ENCODE assay signal across 9 mouse cellular contexts in genomic region chr13:52821571-52821970, GRCm38 (mm10).
DNase-seq lines count a peak whose midpoint lies in the region; ATAC-seq and TF ChIP-seq lines count a peak whose summit lies in the region.
"Had no signal": no experiment of that assay in that cellular context is flagged by ENCODE, and none has a peak within 500 bp of the region (broad histone marks: within the 10 kb centered on the region; RNA-seq: fewer than 3 reads in every experiment).

No protein-coding gene starts in this region.

- no peaks in the 10 kb centered on the region for H3K36me3 ChIP-seq in liver, adult 2 months (ENCODE audit: control insufficient read depth, insufficient read depth, low read length)
- no peaks in the 10 kb centered on the region for H3K36me3 ChIP-seq in heart, embryonic 12.5 days
- no peaks in the 10 kb centered on the region for H3K36me3 ChIP-seq in limb, embryonic 10.5 days
- H3K36me3 ChIP-seq in small intestine, adult 2 months (ENCODE audit: control insufficient read depth, insufficient read depth, low read length): no peaks in the 10 kb centered on the region
- H3K36me3 ChIP-seq: G1E had no signal

- no peaks in the 10 kb centered on the region for H3K79me2 ChIP-seq in liver, adult 2 months (ENCODE audit: control insufficient read depth, insufficient read depth, low read length)

- H3K27ac ChIP-seq in liver, adult 2 months (replicated peaks; ENCODE audit: insufficient read depth, low read depth, low read length): peak overlapping the region; percentile 93
- no peak overlapping the region for H3K27ac ChIP-seq in heart, embryonic 12.5 days (ENCODE audit: poor library complexity, severe bottlenecking)
- H3K27ac ChIP-seq in limb, embryonic 10.5 days: peak overlapping the region; percentile 77
- peak overlapping the region; percentile 26 for H3K27ac ChIP-seq in small intestine, adult 2 months (ENCODE audit: insufficient read depth, low read depth, low read length)

- H3K27me3 ChIP-seq in liver, adult 2 months (ENCODE audit: control insufficient read depth, insufficient read depth, low read length): no peaks in the 10 kb centered on the region
- H3K27me3 ChIP-seq in heart, embryonic 12.5 days (replicated peaks): no peaks in the 10 kb centered on the region
- H3K27me3 ChIP-seq in limb, embryonic 10.5 days (ENCODE audit: low read depth, poor library complexity, severe bottlenecking): no peaks in the 10 kb centered on the region
- no peaks in the 10 kb centered on the region for H3K27me3 ChIP-seq in small intestine, adult 2 months (ENCODE audit: control insufficient read depth, insufficient read depth, low read length)

- peaks cover 41% of the 10 kb centered on the region for H3K4me1 ChIP-seq in liver, adult 2 months (ENCODE audit: control insufficient read depth, insufficient read depth, low read length)
- peaks cover 67% of the 10 kb centered on the region for H3K4me1 ChIP-seq in heart, embryonic 12.5 days (replicated peaks)
- peaks cover 78% of the 10 kb centered on the region for H3K4me1 ChIP-seq in limb, embryonic 10.5 days
- H3K4me1 ChIP-seq in small intestine, adult 2 months (ENCODE audit: control insufficient read depth, insufficient read depth, insufficient read length, low read length): peaks cover 61% of the 10 kb centered on the region

- H3K9me3 ChIP-seq in heart, embryonic 12.5 days (replicated peaks): no peaks in the 10 kb centered on the region
- no peaks in the 10 kb centered on the region for H3K9me3 ChIP-seq in limb, embryonic 10.5 days (replicated peaks)

- no peak for TF ChIP-seq POLR2A in liver, adult 2 months (IDR thresholded peaks at IDR 0.05; ENCODE audit: extremely low read depth, insufficient read depth, low read length)
- TF ChIP-seq POLR2A in small intestine, adult 2 months (IDR thresholded peaks at IDR 0.05; ENCODE audit: low read depth, low read length): no peak

- 6% methylated on average over 9 of the region's 9 CpGs for WGBS in liver, adult 2 months
- whole genome bisulfite sequencing in heart, embryonic 12.5 days: 36% methylated on average over 9 of the region's 9 CpGs
- 50% methylated on average over 9 of the region's 9 CpGs for WGBS in limb, embryonic 10.5 days
- WGBS in small intestine, adult 2 months: 13% methylated on average over 9 of the region's 9 CpGs

- ATAC-seq in heart, embryonic 12.5 days (ENCODE audit: insufficient number of reproducible peaks, low FRiP score): 0 out of 2 replicates have a peak, but pooled peaks have one; percentile 34

- DNase-seq in liver, adult 2 months (ENCODE audit: extremely low read depth, low read depth, low spot score): peak; percentile 94
- DNase-seq in liver: no peak
- DNase-seq in limb, embryonic 10.5 days (ENCODE audit: low spot score): no peak
- DNase-seq in spleen, adult 18-20 months: no peak
- no peak for DNase-seq in frontal cortex, postnatal 10 days (ENCODE audit: low spot score in 2 of 2)
- DNase-seq in gastrocnemius, adult 8-10 months (ENCODE audit: low spot score in 2 of 2): no peak

- H3K4me3 ChIP-seq in liver, adult 2 months (ENCODE audit: insufficient read depth, low read depth, low read length): no peak overlapping the region
- no peak overlapping the region for H3K4me3 ChIP-seq in heart, embryonic 12.5 days
- H3K4me3 ChIP-seq in limb, embryonic 10.5 days: no peak overlapping the region
- H3K4me3 ChIP-seq in small intestine, adult 2 months (ENCODE audit: low read depth, low read length): no peak overlapping the region

- H3K4me2 ChIP-seq in heart, embryonic 12.5 days: no peak overlapping the region

- peak overlapping the region; percentile 45 for H3K9ac ChIP-seq in liver, adult 2 months (ENCODE audit: low read depth, low read length)
- H3K9ac ChIP-seq in heart, embryonic 12.5 days: no peak overlapping the region

- peak; percentile 27; the same call in 1 of the 2 replicates for TF ChIP-seq CTCF in liver, adult 2 months (IDR thresholded peaks at IDR 0.05; ENCODE audit: low read depth, low read length)
- no peak for TF ChIP-seq CTCF in small intestine, adult 2 months (IDR thresholded peaks at IDR 0.05; ENCODE audit: extremely low read depth, insufficient read length, insufficient replicate concordance, low read depth, low read length)
